Mouse (Mus musculus) limb, embryonic 12.5 days (tissue): ENCODE measurements at regions not wholly inside any gene's neighbourhood (a gene's known extent, or its start where the extent isn't known, plus 50 kb on each side); places are given as distances from the start of the nearest gene placed in this dataset.

Experiments used
- ATAC-seq: fragments of 200-750 bp; cut with Nextera tagmentation; 2 replicates; pipeline ENCODE4 v1.8.0; 2017; ENCODE audit warnings: low read depth, moderate TSS enrichment; ENCODE audit not compliant: insufficient number of reproducible peaks, insufficient read depth, low FRiP score, low TSS enrichment
- H3K27ac ChIP-seq: fragments of 300-500 bp; sonication (generic); 2 replicates; pipeline ENCODE4 v1.5.1; 2016; ENCODE audit warnings: mild to moderate bottlenecking, moderate library complexity
- H3K27me3 ChIP-seq: fragments of 300-500 bp; sonication (generic); 2 replicates; pipeline ENCODE4 v1.6.1; 2016; ENCODE audit warnings: mild to moderate bottlenecking, moderate library complexity
- H3K36me3 ChIP-seq: fragments of 300-500 bp; sonication (generic); 2 replicates; pipeline ENCODE4 v1.6.1; 2016; ENCODE audit warnings: mild to moderate bottlenecking, moderate library complexity
- H3K4me1 ChIP-seq: fragments of 300-500 bp; sonication (generic); replicated peaks from 2 replicates; pipeline ENCODE4 v1.6.1; 2016
- H3K4me2 ChIP-seq: fragments of 300-500 bp; sonication (generic); 2 replicates; pipeline ENCODE4 v1.6.1; 2016; ENCODE audit warnings: mild to moderate bottlenecking, moderate library complexity
- H3K4me3 ChIP-seq: fragments of 300-500 bp; sonication (generic); replicated peaks from 2 replicates; pipeline ENCODE4 v1.5.1; 2016; ENCODE audit warnings: mild to moderate bottlenecking
- H3K9ac ChIP-seq: fragments of 300-500 bp; sonication (generic); replicated peaks from 2 replicates; pipeline ENCODE4 v1.6.1; 2016; ENCODE audit warnings: mild to moderate bottlenecking, moderate library complexity
- H3K9me3 ChIP-seq: fragments of 300-500 bp; sonication (generic); 2 replicates; pipeline ENCODE4 v1.6.1; 2016; ENCODE audit warnings: mild to moderate bottlenecking, moderate library complexity
- WGBS: fragments of 180-500 bp; shearing (Covaris S2); methylation state at CpG from one replicate; pipeline ENCODE4 v1.1.7; 2016; 5-methylcytosine and 5-hydroxymethylcytosine counted together

GRCm38 (mm10) chr13:60427755-60428385 is 173.9 kb upstream of the Dapk1 start:
- ATAC-seq, result no peak
- no peaks in the 10 kb centered on the region for H3K36me3 ChIP-seq
- H3K4me1 ChIP-seq, result peaks cover 38% of the 10 kb centered on the region
- 21% methylated on average over 12 of the region's 12 CpGs for WGBS
- peak overlapping the region; percentile 89 for H3K27ac ChIP-seq
- H3K4me3 ChIP-seq, result no peak overlapping the region
- no peak overlapping the region for H3K9ac ChIP-seq
- 0 out of 2 replicates have a peak, but pooled peaks cover under 1% of the 10 kb centered on the region for H3K9me3 ChIP-seq
- H3K4me2 ChIP-seq, result peak overlapping the region; percentile 38
- H3K27me3 ChIP-seq, result no peaks in the 10 kb centered on the region

GRCm38 (mm10) chr13:60429148-60429547 is 172.6 kb upstream of the Dapk1 start:
- no peak for ATAC-seq
- H3K4me1 ChIP-seq, result peaks cover 43% of the 10 kb centered on the region
- no peak overlapping the region for H3K27ac ChIP-seq
- H3K4me2 ChIP-seq, result no peak overlapping the region
- H3K36me3 ChIP-seq, result no peaks in the 10 kb centered on the region
- H3K4me3 ChIP-seq, result no peak overlapping the region
- no peaks in the 10 kb centered on the region for H3K27me3 ChIP-seq
- no peak overlapping the region for H3K9ac ChIP-seq
- 0 out of 2 replicates have a peak, but pooled peaks cover 3% of the 10 kb centered on the region for H3K9me3 ChIP-seq
- WGBS, result 73% methylated on average over 3 of the region's 3 CpGs

- no peak overlapping the region for H3K4me3 ChIP-seq
- no peak for ATAC-seq
- H3K9ac ChIP-seq, result no peak overlapping the region
- no peak overlapping the region for H3K4me2 ChIP-seq
- WGBS, result 88% methylated on average over 8 of the region's 8 CpGs
- peak overlapping the region; percentile 42; the same call in 1 of the 2 replicates for H3K27ac ChIP-seq
- H3K9me3 ChIP-seq, result 0 out of 2 replicates have a peak, but pooled peaks cover 3% of the 10 kb centered on the region
- no peaks in the 10 kb centered on the region for H3K36me3 ChIP-seq
- H3K27me3 ChIP-seq, result no peaks in the 10 kb centered on the region
- peaks cover 45% of the 10 kb centered on the region for H3K4me1 ChIP-seq
Measured at GRCm38 (mm10) chr13:60431412-60431811, 170.3 kb upstream of the Dapk1 start.

- Histone ChIP-seq H3K36me3 (no peaks in the 10 kb centered on the region), H3K27ac (peak overlapping the region; percentile 97), H3K27me3 (no peaks in the 10 kb centered on the region), H3K4me1 (peaks cover 32% of the 10 kb centered on the region), H3K4me3 (no peak overlapping the region), H3K9ac (no peak overlapping the region), H3K4me2 (peak overlapping the region; percentile 21; the same call in 1 of the 2 replicates), H3K9me3 (0 out of 2 replicates have a peak, but pooled peaks cover 3% of the 10 kb centered on the region)
- WGBS, result 26% methylated on average over 11 of the region's 11 CpGs
- ATAC-seq, result peak; percentile 63
Measured at GRCm38 (mm10) chr13:60434221-60435210, 167.2 kb upstream of the Dapk1 start.

GRCm38 (mm10) chr13:60435333-60435732 is 166.4 kb upstream of the Dapk1 start:
- Histone ChIP-seq H3K4me2 (no peak overlapping the region), H3K36me3 (no peaks in the 10 kb centered on the region), H3K9me3 (0 out of 2 replicates have a peak, but pooled peaks cover 3% of the 10 kb centered on the region), H3K4me3 (no peak overlapping the region), H3K9ac (no peak overlapping the region), H3K27me3 (no peaks in the 10 kb centered on the region), H3K27ac (peak overlapping the region; percentile 97), H3K4me1 (peaks cover 40% of the 10 kb centered on the region)
- ATAC-seq, result no peak
- WGBS, result 22% methylated on average over 5 of the region's 5 CpGs

GRCm38 (mm10) chr13:60438177-60438576 is 163.6 kb upstream of the Dapk1 start:
- Histone ChIP-seq H3K27me3 (no peaks in the 10 kb centered on the region), H3K9ac (no peak overlapping the region), H3K4me2 (no peak overlapping the region), H3K9me3 (0 out of 2 replicates have a peak, but pooled peaks cover under 1% of the 10 kb centered on the region), H3K27ac (no peak overlapping the region), H3K36me3 (no peaks in the 10 kb centered on the region), H3K4me1 (peaks cover 53% of the 10 kb centered on the region), H3K4me3 (no peak overlapping the region)
- WGBS, result 100% methylated on average over 2 of the region's 2 CpGs
- ATAC-seq, result no peak

- Histone ChIP-seq H3K4me3 (no peak overlapping the region), H3K9ac (no peak overlapping the region), H3K4me2 (no peak overlapping the region), H3K27me3 (no peaks in the 10 kb centered on the region), H3K36me3 (no peaks in the 10 kb centered on the region), H3K4me1 (peaks cover 36% of the 10 kb centered on the region), H3K9me3 (no peaks in the 10 kb centered on the region), H3K27ac (peak overlapping the region; percentile 76; the same call in 1 of the 2 replicates)
- 10% methylated on average over 3 of the region's 3 CpGs for WGBS
- ATAC-seq, result peak; percentile 37; the same call in 1 of the 2 replicates
Measured at GRCm38 (mm10) chr13:60440586-60440985, 161.2 kb upstream of the Dapk1 start.

GRCm38 (mm10) chr13:60445164-60445563 is 156.6 kb upstream of the Dapk1 start:
- Histone ChIP-seq H3K4me1 (peaks cover 21% of the 10 kb centered on the region), H3K4me2 (no peak overlapping the region), H3K9me3 (no peaks in the 10 kb centered on the region), H3K4me3 (no peak overlapping the region), H3K9ac (no peak overlapping the region), H3K36me3 (no peaks in the 10 kb centered on the region), H3K27ac (no peak overlapping the region), H3K27me3 (no peaks in the 10 kb centered on the region)
- no peak for ATAC-seq
- WGBS, result 87% methylated on average over 5 of the region's 5 CpGs

- H3K4me2 ChIP-seq, result no peak overlapping the region
- H3K4me1 ChIP-seq, result peaks cover 8% of the 10 kb centered on the region; the same call in 1 of the 2 replicates
- no peak overlapping the region for H3K4me3 ChIP-seq
- H3K9ac ChIP-seq, result no peak overlapping the region
- no peak for ATAC-seq
- WGBS, result 61% methylated on average over 5 of the region's 5 CpGs
- no peaks in the 10 kb centered on the region for H3K27me3 ChIP-seq
- H3K27ac ChIP-seq, result peak overlapping the region; percentile 73
- H3K9me3 ChIP-seq, result no peaks in the 10 kb centered on the region
- no peaks in the 10 kb centered on the region for H3K36me3 ChIP-seq
Measured at GRCm38 (mm10) chr13:60446926-60447325, 154.8 kb upstream of the Dapk1 start.

- Histone ChIP-seq H3K9ac (no peak overlapping the region), H3K4me2 (no peak overlapping the region), H3K36me3 (no peaks in the 10 kb centered on the region), H3K4me1 (peaks cover 25% of the 10 kb centered on the region), H3K27ac (peak overlapping the region; percentile 47; the same call in 1 of the 2 replicates), H3K27me3 (no peaks in the 10 kb centered on the region), H3K9me3 (no peaks in the 10 kb centered on the region), H3K4me3 (no peak overlapping the region)
- WGBS, result 47% methylated on average over 10 of the region's 10 CpGs
- no peak for ATAC-seq
Measured at GRCm38 (mm10) chr13:60450721-60451506, 150.8 kb upstream of the Dapk1 start.
